Mouse (Mus musculus) neural tube, embryonic 10.5 days (tissue): Measurements from ENCODE around the gene Ehmt2.
A peak's percentile ranks its signal among the peaks of the same experiment; 100 is the strongest.

ENCODE experiments used
- DNase-seq: peaks from one replicate; pipeline ENCODE4 v3.0.0-alpha.2; 2017; ENCODE audit warnings: low spot score; ENCODE audit errors: extremely low spot score

The Ehmt2 gene

GRCm38 (mm10) chr17:34898160-34898586 is at the start of gene Ehmt2, which contains the start of gene C2:
Ehmt2 (plus strand) TSS chr17:34898469.
C2 (minus strand) TSS chr17:34898265.
- DNase-seq, result peak; percentile 89

GRCm38 (mm10) chr17:34849722-34850516 is 48.4 kb upstream of the Ehmt2 start, which contains the start of the genes Skiv2l and Nelfe:
Skiv2l (minus strand) TSS chr17:34850210.
Nelfe (plus strand) TSS chr17:34850391.
- peak; percentile 98 for DNase-seq

- no peak for DNase-seq
These were observed 47.6 kb upstream of the Ehmt2 start for GRCm38 (mm10) chr17:34850517-34851125.

- no peak for DNase-seq
These were observed 44.8 kb upstream of the Ehmt2 start for GRCm38 (mm10) chr17:34853511-34853910.

- no peak for DNase-seq
These were observed 43.5 kb upstream of the Ehmt2 start for GRCm38 (mm10) chr17:34854761-34855160.

- peak; percentile 47 for DNase-seq
These were observed 42.4 kb upstream of the Ehmt2 start for GRCm38 (mm10) chr17:34855825-34856224.

- DNase-seq, result no peak
These were observed 39.6 kb upstream of the Ehmt2 start for GRCm38 (mm10) chr17:34858670-34859069.

- no peak for DNase-seq
These were observed 37.8 kb upstream of the Ehmt2 start for GRCm38 (mm10) chr17:34860514-34860913.

GRCm38 (mm10) chr17:34861704-34862415 is 36.4 kb upstream of the Ehmt2 start:
- no peak for DNase-seq

- no peak for DNase-seq
These were observed 35.7 kb upstream of the Ehmt2 start, which contains the start of gene Cfb for GRCm38 (mm10) chr17:34862416-34863081. Cfb (minus strand) TSS chr17:34862518.

- no peak for DNase-seq
These were observed 32.3 kb upstream of the Ehmt2 start for GRCm38 (mm10) chr17:34865981-34866380.

GRCm38 (mm10) chr17:34874321-34874720 is 23.9 kb upstream of the Ehmt2 start:
- no peak for DNase-seq

- no peak for DNase-seq
These were observed 18.9 kb upstream of the Ehmt2 start, which contains the start of gene Zbtb12 for GRCm38 (mm10) chr17:34879336-34879879. Zbtb12 (plus strand) TSS chr17:34879483.

GRCm38 (mm10) chr17:34881166-34881565 is 17.1 kb upstream of the Ehmt2 start:
- DNase-seq, result no peak

- DNase-seq, result no peak
These were observed 16.5 kb upstream of the Ehmt2 start, which contains the start of gene Gm20547 for GRCm38 (mm10) chr17:34881683-34882310. Gm20547 (minus strand) TSS chr17:34882042.

GRCm38 (mm10) chr17:34883332-34883731 is 14.9 kb upstream of the Ehmt2 start:
- DNase-seq, result no peak

GRCm38 (mm10) chr17:34884704-34885103 is 13.6 kb upstream of the Ehmt2 start:
- no peak for DNase-seq

GRCm38 (mm10) chr17:34885615-34886014 is 12.7 kb upstream of the Ehmt2 start:
- no peak for DNase-seq

GRCm38 (mm10) chr17:34887942-34888341 is 10.3 kb upstream of the Ehmt2 start:
- DNase-seq, result no peak

- DNase-seq, result no peak
These were observed 8.1 kb upstream of the Ehmt2 start for GRCm38 (mm10) chr17:34890074-34890743.
